Mouse (Mus musculus) liver, embryonic 18 days (tissue): Measurements from ENCODE around the gene Psme2. TPM values are rescaled to one million over a fixed set of nuclear protein-coding genes. Genes with fewer than 3 reads are reported as not detected.

Source experiments
- polyA plus RNA-seq: library from polyadenylated mRNA; depleted of rRNA; stranded (reverse); fragments of >200 nt; gene quantifications from 2 replicates; pipeline ENCODE4 v1.2.3, GENCODE M21; 2012; rRNA removed

Gene Psme2
- 87.0 and 89.9 TPM in 2 replicates for polyA plus RNA-seq

GRCm38 (mm10) chr14:55590748-55591330 lies at the start of gene Psme2:
Gene Psme2 (minus strand): TSS chr14:55591113.

GRCm38 (mm10) chr14:55637795-55638194 lies 46.9 kb upstream of the Psme2 start, which contains the start of gene Gm49378:
Gene Gm49378 (minus strand): TSS chr14:55637895.

GRCm38 (mm10) chr14:55635523-55636007 lies 44.7 kb upstream of the Psme2 start, which contains the start of gene Ipo4:
Gene Ipo4 (minus strand): TSS chr14:55635957.

GRCm38 (mm10) chr14:55617822-55618221 lies 26.9 kb upstream of the Psme2 start, which contains the start of gene Rec8:
Gene Rec8 (plus strand): TSS chr14:55618037.

GRCm38 (mm10) chr14:55603271-55603632 lies 12.3 kb upstream of the Psme2 start, which contains the start of gene Irf9:
Gene Irf9 (plus strand): TSS chr14:55603571.

GRCm38 (mm10) chr14:55591331-55591891 lies 498 bp upstream of the Psme2 start, which contains the start of gene Rnf31:
Gene Rnf31 (plus strand): TSS chr14:55591708.

GRCm38 (mm10) chr14:55584702-55585565 lies 6.0 kb downstream of the Psme2 start, which contains the start of gene Emc9:
Gene Emc9 (minus strand): TSS chr14:55585302.

GRCm38 (mm10) chr14:55577871-55578667 lies 12.8 kb downstream of the Psme2 start, which contains the start of gene Psme1:
Gene Psme1 (plus strand): TSS chr14:55578123.

GRCm38 (mm10) chr14:55575302-55575701 lies 15.6 kb downstream of the Psme2 start, which contains the start of gene Fitm1:
Gene Fitm1 (plus strand): TSS chr14:55575617.

GRCm38 (mm10) chr14:55560202-55561073 lies 30.5 kb downstream of the Psme2 start, which contains the start of gene A730061H03Rik:
Gene A730061H03Rik (minus strand): TSS chr14:55560406.

GRCm38 (mm10) chr14:55559799-55560201 lies 31.1 kb downstream of the Psme2 start, which contains the start of gene Dcaf11:
Gene Dcaf11 (plus strand): TSS chr14:55560006.

GRCm38 (mm10) chr14:55540067-55540786 lies 50.7 kb downstream of the Psme2 start, which contains the start of gene Pck2:
Gene Pck2 (plus strand): TSS chr14:55540266.

Other genes starting within 250 kb of the Psme2 start
- 85.7 and 88.1 TPM in 2 replicates for gene Dhrs4, start 112.4 kb downstream of the Psme2 start, polyA plus RNA-seq
- 0.83 and 1.2 TPM in 2 replicates for gene Carmil3, start 100.5 kb downstream of the Psme2 start, polyA plus RNA-seq
- under 0.01 and 0.03 TPM in 2 replicates for gene Cpne6, start 80.7 kb downstream of the Psme2 start, polyA plus RNA-seq
- gene Nrl, start 66.1 kb downstream of the Psme2 start, polyA plus RNA-seq: 0.02 TPM in 1 of 2 replicates, not detected in the other
- 21.6 and 22.6 TPM in 2 replicates for gene Pck2, start 50.8 kb downstream of the Psme2 start, polyA plus RNA-seq
- gene Dcaf11, start 31.1 kb downstream of the Psme2 start, polyA plus RNA-seq: 45.8 and 49.5 TPM in 2 replicates
- gene A730061H03Rik, start 30.7 kb downstream of the Psme2 start, polyA plus RNA-seq: 0.93 and 1.3 TPM in 2 replicates
- gene Fitm1, start 15.5 kb downstream of the Psme2 start, polyA plus RNA-seq: 0.30 and 1.00 TPM in 2 replicates
- 89.0 and 93.6 TPM in 2 replicates for gene Psme1, start 13.0 kb downstream of the Psme2 start, polyA plus RNA-seq
- 14.9 and 16.0 TPM in 2 replicates for gene Emc9, start 5.8 kb downstream of the Psme2 start, polyA plus RNA-seq
- gene Rnf31, start 595 bp upstream of the Psme2 start, polyA plus RNA-seq: 7.7 and 9.1 TPM in 2 replicates
- 38.3 and 44.8 TPM in 2 replicates for gene Irf9, start 12.5 kb upstream of the Psme2 start, polyA plus RNA-seq
- gene Rec8, start 26.9 kb upstream of the Psme2 start, polyA plus RNA-seq: 2.3 and 4.0 TPM in 2 replicates
- gene Ipo4, start 44.8 kb upstream of the Psme2 start, polyA plus RNA-seq: 21.5 and 30.6 TPM in 2 replicates
- 1.5 TPM in 2 replicates for gene Gm49378, start 46.8 kb upstream of the Psme2 start, polyA plus RNA-seq
- 27.6 and 31.3 TPM in 2 replicates for gene Tm9sf1, start 52.7 kb upstream of the Psme2 start, polyA plus RNA-seq
- 0.37 and 0.43 TPM in 2 replicates for gene Tssk4, start 59.1 kb upstream of the Psme2 start, polyA plus RNA-seq
- 12.1 and 12.3 TPM in 2 replicates for gene Mdp1, start 69.4 kb upstream of the Psme2 start, polyA plus RNA-seq
- 13.9 and 15.5 TPM in 2 replicates for gene Gmpr2, start 80.8 kb upstream of the Psme2 start, polyA plus RNA-seq
- 132 and 150 TPM in 2 replicates for gene Nedd8, start 81.0 kb upstream of the Psme2 start, polyA plus RNA-seq
- gene Tinf2, start 90.7 kb upstream of the Psme2 start, polyA plus RNA-seq: 10.4 and 12.1 TPM in 2 replicates
- gene Tgm1, start 122.8 kb upstream of the Psme2 start, polyA plus RNA-seq: 9.0 and 11.1 TPM in 2 replicates
- 22.7 and 23.3 TPM in 2 replicates for gene Rabggta, start 131.2 kb upstream of the Psme2 start, polyA plus RNA-seq
- gene Dhrs1, start 154.6 kb upstream of the Psme2 start, polyA plus RNA-seq: 48.3 and 54.5 TPM in 2 replicates
- 10.4 and 10.6 TPM in 2 replicates for gene Nop9, start 154.6 kb upstream of the Psme2 start, polyA plus RNA-seq
- 155 and 165 TPM in 2 replicates for gene Cideb, start 167.3 kb upstream of the Psme2 start, polyA plus RNA-seq
- 0.85 and 1.1 TPM in 2 replicates for gene Ltb4r2, start 170.3 kb upstream of the Psme2 start, polyA plus RNA-seq
- 10.9 and 15.1 TPM in 2 replicates for gene Ltb4r1, start 174.8 kb upstream of the Psme2 start, polyA plus RNA-seq
- 1.8 and 2.3 TPM in 2 replicates for gene Adcy4, start 193.0 kb upstream of the Psme2 start, polyA plus RNA-seq
- 8.7 and 9.9 TPM in 2 replicates for gene Ripk3, start 197.8 kb upstream of the Psme2 start, polyA plus RNA-seq
- gene Nfatc4, start 232.0 kb upstream of the Psme2 start, polyA plus RNA-seq: 0.96 and 1.2 TPM in 2 replicates